Mouse (Mus musculus) forebrain, embryonic 14.5 days (tissue): ENCODE measurements around the gene Gtf2h5. TPM values are rescaled to one million over a fixed set of nuclear protein-coding genes. Genes with fewer than 3 reads are reported as not detected.

Experiments
- ATAC-seq: fragments of 200-750 bp; cut with Nextera tagmentation; 2 replicates; pipeline ENCODE4 v1.8.0; 2017; ENCODE audit warnings: mild to moderate bottlenecking, moderate library complexity
- DNase-seq: peaks from one replicate; pipeline ENCODE4 v3.0.0-alpha.2; 2015; ENCODE audit warnings: low spot score
- H3K27ac ChIP-seq: fragments of 300-500 bp; sonication (generic); 2 replicates; pipeline ENCODE4 v1.5.1; 2014; ENCODE audit warnings: low read depth, mild to moderate bottlenecking, control low read depth, low read length, moderate library complexity
- H3K27me3 ChIP-seq: fragments of 300-500 bp; sonication (generic); replicated peaks from 2 replicates; pipeline ENCODE4 v1.6.1; 2014; ENCODE audit warnings: low read length, control low read depth, mixed read lengths; ENCODE audit not compliant: control insufficient read depth, insufficient read depth
- H3K36me3 ChIP-seq: fragments of 300-500 bp; sonication (generic); 2 replicates; pipeline ENCODE4 v1.6.1; 2014; ENCODE audit warnings: low read length, control low read depth; ENCODE audit not compliant: control insufficient read depth, insufficient read depth
- H3K4me1 ChIP-seq: fragments of 300-500 bp; sonication (generic); 2 replicates; pipeline ENCODE4 v1.6.1; 2014; ENCODE audit warnings: antibody characterized with exemption, low read length, control low read depth; ENCODE audit not compliant: control insufficient read depth, insufficient read depth
- H3K4me2 ChIP-seq: fragments of 300-500 bp; sonication (generic); 2 replicates; pipeline ENCODE4 v1.6.1; 2014; ENCODE audit warnings: mild to moderate bottlenecking, control low read depth, low read length
- H3K4me3 ChIP-seq: fragments of 300-500 bp; sonication (generic); 2 replicates; pipeline ENCODE4 v1.5.1; 2014; ENCODE audit warnings: low read depth, low read length, control low read depth
- H3K9ac ChIP-seq: fragments of 300-500 bp; sonication (generic); 2 replicates; pipeline ENCODE4 v1.6.1; 2014; ENCODE audit warnings: mild to moderate bottlenecking, low read length, control low read depth, moderate library complexity
- H3K9me3 ChIP-seq: fragments of 300-500 bp; sonication (generic); replicated peaks from 2 replicates; pipeline ENCODE4 v1.6.1; 2016; ENCODE audit warnings: low read length, control low read depth, mixed read lengths; ENCODE audit not compliant: control insufficient read depth
- WGBS: fragments of 180-500 bp; shearing (Covaris S2); extraction: QIAGEN DNeasy Blood & Tissue Kit; methylation state at CpG from one replicate; pipeline ENCODE4 v1.1.7; 2014; 5-methylcytosine and 5-hydroxymethylcytosine counted together
- polyA plus RNA-seq: library from polyadenylated mRNA; unstranded; fragments of >200 nt; fragmentation: Nextera tagmentation; extraction: Ambion mirVana; gene quantifications from 2 replicates; pipeline ENCODE4 v1.2.1, GENCODE M21; 2014

Gtf2h5 gene
- polyA plus RNA-seq, 1 experiment from 2014 or later, result 221 TPM

DNA sequence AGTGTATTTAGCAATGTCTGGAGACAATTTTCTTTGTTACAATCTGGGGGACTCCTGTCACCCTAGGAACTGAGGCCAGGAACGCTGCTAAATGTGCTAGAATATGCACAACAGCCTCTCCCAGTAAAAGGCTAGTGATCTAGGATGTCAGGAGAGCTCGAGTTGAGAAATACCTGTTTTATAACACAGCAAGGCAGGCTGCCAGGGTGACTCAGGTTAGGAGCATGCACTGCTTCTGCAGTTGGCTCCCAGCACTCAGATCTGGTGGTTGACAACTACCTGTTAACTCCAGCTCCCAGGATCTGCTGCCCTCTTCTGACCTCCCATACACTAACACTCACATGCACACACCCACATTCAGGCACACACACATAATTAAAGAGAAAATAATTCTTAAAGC is 13.6 kb upstream of the Gtf2h5 start:
- no peak overlapping the region for H3K9ac ChIP-seq
- ATAC-seq (no peak), DNase-seq (no peak)
- no peaks in the 10 kb centered on the region for H3K27me3 ChIP-seq
- no peaks in the 10 kb centered on the region for H3K9me3 ChIP-seq
- H3K36me3 ChIP-seq, result peaks cover 60% of the 10 kb centered on the region
- H3K4me1 ChIP-seq, result no peaks in the 10 kb centered on the region
- H3K4me3 ChIP-seq, result no peak overlapping the region
- no peak overlapping the region for H3K27ac ChIP-seq
- 86% methylated on average over 2 of the region's 2 CpGs for whole genome bisulfite sequencing
- H3K4me2 ChIP-seq, result no peak overlapping the region

DNA sequence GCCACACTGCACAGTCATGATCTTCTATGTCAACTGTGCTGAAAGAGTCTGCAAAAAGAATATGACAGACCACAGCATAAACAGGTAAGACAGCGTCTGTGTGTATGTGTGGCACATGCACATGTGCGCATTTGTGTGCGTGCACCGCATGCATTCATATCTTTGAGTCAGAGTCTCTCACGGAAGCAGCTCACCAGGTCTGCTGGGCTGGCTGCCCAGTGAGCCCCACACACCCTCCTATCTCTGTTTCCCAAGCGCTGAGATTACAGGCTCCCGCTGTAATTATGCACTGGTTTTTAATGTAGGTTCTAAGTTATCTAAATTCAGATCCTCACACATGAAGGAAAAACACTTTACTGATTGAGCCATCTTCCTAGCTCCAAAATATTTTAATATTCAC is 12.0 kb upstream of the Gtf2h5 start:
- DNase-seq (no peak), ATAC-seq (no peak)
- H3K4me2 ChIP-seq, result no peak overlapping the region
- H3K36me3 ChIP-seq, result peaks cover 71% of the 10 kb centered on the region
- no peaks in the 10 kb centered on the region for H3K27me3 ChIP-seq
- no peak overlapping the region for H3K4me3 ChIP-seq
- 95% methylated on average over 7 of the region's 7 CpGs for WGBS
- H3K9ac ChIP-seq, result no peak overlapping the region
- no peaks in the 10 kb centered on the region for H3K9me3 ChIP-seq
- no peak overlapping the region for H3K27ac ChIP-seq
- no peaks in the 10 kb centered on the region for H3K4me1 ChIP-seq

DNA sequence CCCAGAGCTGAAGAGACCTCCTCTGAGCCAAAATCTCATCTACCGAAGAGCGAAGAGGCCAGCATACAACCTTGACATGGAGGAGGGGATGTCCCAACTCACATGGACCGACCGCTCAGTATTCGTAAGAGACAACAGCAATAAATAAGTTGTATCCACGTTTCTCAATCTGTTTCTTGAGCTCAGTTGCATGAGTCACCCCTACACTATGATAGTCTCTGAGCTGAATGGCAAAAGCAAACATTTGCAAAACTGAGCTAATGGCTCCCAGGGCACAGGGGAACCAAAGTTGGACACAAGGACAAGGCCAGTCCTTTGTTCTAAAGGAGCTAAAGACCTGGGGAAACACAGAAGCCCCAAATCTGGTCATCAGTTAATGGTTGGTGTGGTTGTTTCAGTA is 9.7 kb upstream of the Gtf2h5 start:
- no peaks in the 10 kb centered on the region for H3K27me3 ChIP-seq
- no peaks in the 10 kb centered on the region for H3K9me3 ChIP-seq
- H3K4me2 ChIP-seq, result no peak overlapping the region
- ATAC-seq (no peak), DNase-seq (no peak)
- peaks cover 63% of the 10 kb centered on the region for H3K36me3 ChIP-seq
- H3K9ac ChIP-seq, result no peak overlapping the region
- H3K4me3 ChIP-seq, result no peak overlapping the region
- 94% methylated on average over 6 of the region's 6 CpGs for WGBS
- no peaks in the 10 kb centered on the region for H3K4me1 ChIP-seq
- no peak overlapping the region for H3K27ac ChIP-seq

DNA sequence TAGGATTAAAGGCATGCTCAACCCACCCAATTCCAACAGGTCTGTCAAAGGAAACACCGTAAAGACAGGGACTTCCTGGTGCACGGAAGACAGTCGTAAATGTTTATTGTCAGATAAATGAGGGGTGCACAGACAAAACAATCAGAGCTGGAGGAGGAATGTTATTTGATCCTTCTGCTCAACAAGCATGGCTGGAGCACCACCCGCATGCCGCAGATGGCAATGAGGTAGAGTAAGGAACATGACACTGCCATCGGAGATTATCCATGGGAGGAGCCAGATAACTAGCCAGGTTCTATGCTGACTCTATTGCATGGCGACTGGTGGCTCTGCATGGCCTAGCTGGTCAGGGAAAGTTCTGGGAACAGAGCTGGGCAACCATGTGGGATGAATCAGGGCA is 6.2 kb upstream of the Gtf2h5 start:
- H3K9me3 ChIP-seq, result no peaks in the 10 kb centered on the region
- ATAC-seq (no peak), DNase-seq (no peak)
- H3K9ac ChIP-seq, result no peak overlapping the region
- H3K27me3 ChIP-seq, result no peaks in the 10 kb centered on the region
- 95% methylated on average over 7 of the region's 7 CpGs for WGBS
- H3K36me3 ChIP-seq, result peaks cover 43% of the 10 kb centered on the region
- no peak overlapping the region for H3K4me3 ChIP-seq
- H3K4me1 ChIP-seq, result peaks cover under 1% of the 10 kb centered on the region; the same call in 1 of the 2 replicates
- no peak overlapping the region for H3K27ac ChIP-seq
- no peak overlapping the region for H3K4me2 ChIP-seq

DNA sequence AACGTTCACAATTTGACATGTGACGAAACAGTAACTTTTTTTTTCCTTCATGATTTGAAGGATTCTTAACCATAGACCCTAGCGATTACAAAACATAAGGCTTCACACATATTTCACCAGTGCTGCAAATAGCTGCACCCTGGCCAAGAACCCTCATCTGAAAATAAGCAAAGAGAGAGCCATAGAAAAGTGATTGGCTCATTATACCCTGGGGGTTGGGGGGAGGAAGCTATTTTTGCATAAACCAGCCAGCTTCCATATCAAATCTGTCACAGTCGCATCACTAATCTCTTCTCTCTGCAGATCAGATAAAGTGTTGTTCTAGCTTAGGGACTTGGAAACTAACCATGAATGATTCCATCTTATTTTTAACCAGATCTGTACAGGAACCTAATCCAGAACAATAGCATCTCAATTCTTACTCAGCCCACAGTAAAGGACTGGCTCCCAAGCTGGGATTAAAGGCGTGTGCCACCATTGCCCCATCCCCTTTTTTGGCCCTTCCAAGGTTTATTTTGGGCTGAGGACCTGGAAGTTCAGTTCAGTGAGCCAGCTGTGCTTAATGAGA is 3.8 kb downstream of the Gtf2h5 start:
- H3K27ac ChIP-seq, result no peak overlapping the region
- H3K36me3 ChIP-seq, result peaks cover 30% of the 10 kb centered on the region
- no peak overlapping the region for H3K4me2 ChIP-seq
- H3K4me1 ChIP-seq, result peaks cover 14% of the 10 kb centered on the region
- ATAC-seq (no peak), DNase-seq (no peak)
- no peak overlapping the region for H3K9ac ChIP-seq
- H3K27me3 ChIP-seq, result no peaks in the 10 kb centered on the region
- no peaks in the 10 kb centered on the region for H3K9me3 ChIP-seq
- no peak overlapping the region for H3K4me3 ChIP-seq
- WGBS, result 86% methylated on average over 5 of the region's 5 CpGs

DNA sequence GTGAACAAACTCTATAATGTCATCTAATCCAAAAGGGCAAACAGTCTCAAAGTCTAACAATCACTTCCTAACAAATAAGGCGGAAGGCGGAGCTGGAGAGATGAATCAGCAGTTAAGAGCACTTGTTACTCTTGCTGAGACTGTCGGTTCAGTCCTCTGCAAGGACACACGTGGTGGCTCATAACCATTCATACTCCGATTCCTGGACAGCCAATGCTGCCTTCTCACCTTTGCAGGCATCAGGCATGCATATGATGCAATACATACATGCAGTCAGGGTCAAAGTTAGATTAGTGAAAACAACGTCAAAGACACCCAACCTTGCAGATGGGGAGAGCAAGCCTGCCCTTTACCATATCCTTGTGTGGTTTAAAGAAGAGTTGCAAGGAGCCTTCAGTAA is 12.0 kb downstream of the Gtf2h5 start:
- WGBS, result 89% methylated on average over 6 of the region's 6 CpGs
- no peak overlapping the region for H3K4me3 ChIP-seq
- H3K36me3 ChIP-seq, result peaks cover 15% of the 10 kb centered on the region; the same call in 1 of the 2 replicates
- no peaks in the 10 kb centered on the region for H3K4me1 ChIP-seq
- DNase-seq, result no peak
- no peaks in the 10 kb centered on the region for H3K9me3 ChIP-seq
- H3K27me3 ChIP-seq, result no peaks in the 10 kb centered on the region
- H3K9ac ChIP-seq, result no peak overlapping the region
- no peak overlapping the region for H3K4me2 ChIP-seq
- ATAC-seq, result no peak
- H3K27ac ChIP-seq, result no peak overlapping the region

DNA sequence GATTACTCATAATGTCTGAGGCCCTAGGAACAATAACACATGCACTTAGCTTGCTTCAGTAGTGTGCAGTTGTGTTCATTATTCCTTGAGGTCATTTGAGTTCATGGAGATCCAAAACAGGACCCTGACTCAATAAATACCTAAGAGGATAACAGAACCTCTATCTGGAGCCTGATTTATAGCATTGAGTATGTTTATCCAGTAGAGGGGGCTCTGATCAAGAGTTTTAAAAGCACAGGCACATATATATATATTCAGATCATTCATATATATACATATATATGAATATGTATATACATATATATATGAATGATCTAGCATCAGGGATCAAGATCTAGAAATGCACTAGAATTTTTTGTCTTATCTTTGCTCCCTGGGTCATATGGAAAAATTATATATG is 16.0 kb downstream of the Gtf2h5 start:
- Histone ChIP-seq H3K27ac (no peak overlapping the region), H3K36me3 (peaks cover 7% of the 10 kb centered on the region; the same call in 1 of the 2 replicates), H3K4me2 (no peak overlapping the region), H3K27me3 (no peaks in the 10 kb centered on the region), H3K4me1 (no peaks in the 10 kb centered on the region), H3K9ac (no peak overlapping the region), H3K9me3 (no peaks in the 10 kb centered on the region), H3K4me3 (no peak overlapping the region)
- ATAC-seq (no peak), DNase-seq (peak; percentile 35)

DNA sequence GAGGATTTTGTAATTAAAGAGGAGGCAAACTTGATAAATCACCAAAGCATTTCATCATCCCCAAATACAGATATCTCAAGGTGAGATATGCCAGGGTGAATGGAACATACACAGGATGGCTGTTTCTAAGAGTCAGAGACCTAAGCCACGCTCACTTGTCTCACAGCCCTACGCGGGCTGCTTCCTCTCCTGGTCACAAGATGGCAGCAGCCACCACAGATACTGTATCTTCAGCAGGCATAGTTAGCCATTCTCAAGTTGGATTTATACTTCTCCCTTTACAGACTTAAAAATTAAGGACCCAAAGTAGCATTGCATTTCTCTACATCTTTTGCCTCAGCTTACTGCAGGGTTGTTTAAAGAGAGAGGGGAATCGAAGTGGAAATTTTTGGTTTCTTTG is 18.3 kb downstream of the Gtf2h5 start:
- H3K9ac ChIP-seq, result no peak overlapping the region
- no peaks in the 10 kb centered on the region for H3K4me1 ChIP-seq
- no peaks in the 10 kb centered on the region for H3K36me3 ChIP-seq
- DNase-seq (peak; percentile 80), ATAC-seq (peak; percentile 58; the same call in 1 of the 2 replicates)
- no peak overlapping the region for H3K27ac ChIP-seq
- no peaks in the 10 kb centered on the region for H3K9me3 ChIP-seq
- WGBS, result 33% methylated on average over 4 of the region's 4 CpGs
- no peak overlapping the region for H3K4me2 ChIP-seq
- no peak overlapping the region for H3K4me3 ChIP-seq
- no peaks in the 10 kb centered on the region for H3K27me3 ChIP-seq

DNA sequence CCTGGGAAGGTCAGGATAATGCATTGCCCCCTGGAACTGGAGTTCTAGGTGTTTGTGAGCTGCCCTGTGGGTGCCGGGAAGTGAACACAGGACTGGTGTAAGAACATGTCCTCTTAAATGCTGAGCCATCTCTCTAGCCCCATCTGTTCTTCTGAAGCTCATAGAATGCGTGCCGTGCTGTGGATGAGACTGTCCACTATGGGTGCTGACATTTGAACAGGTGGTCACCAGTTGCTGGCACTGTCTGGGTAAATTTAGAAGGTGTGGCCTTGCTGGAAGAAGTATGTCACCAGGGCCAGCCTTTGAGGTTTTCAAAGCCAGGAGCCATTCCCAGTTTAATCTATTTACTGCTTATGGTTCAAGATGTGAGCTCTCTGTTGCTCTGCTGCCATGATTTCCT is 22.7 kb downstream of the Gtf2h5 start:
- H3K4me2 ChIP-seq, result no peak overlapping the region
- no peaks in the 10 kb centered on the region for H3K36me3 ChIP-seq
- no peaks in the 10 kb centered on the region for H3K27me3 ChIP-seq
- H3K4me3 ChIP-seq, result no peak overlapping the region
- H3K9me3 ChIP-seq, result no peaks in the 10 kb centered on the region
- H3K9ac ChIP-seq, result no peak overlapping the region
- WGBS, result 89% methylated on average over 3 of the region's 3 CpGs
- ATAC-seq (no peak), DNase-seq (no peak)
- H3K27ac ChIP-seq, result no peak overlapping the region
- H3K4me1 ChIP-seq, result no peaks in the 10 kb centered on the region; the same call in 1 of the 2 replicates
